8 mouse cellular contexts compared by ENCODE assay signal in the genomic region with DNA sequence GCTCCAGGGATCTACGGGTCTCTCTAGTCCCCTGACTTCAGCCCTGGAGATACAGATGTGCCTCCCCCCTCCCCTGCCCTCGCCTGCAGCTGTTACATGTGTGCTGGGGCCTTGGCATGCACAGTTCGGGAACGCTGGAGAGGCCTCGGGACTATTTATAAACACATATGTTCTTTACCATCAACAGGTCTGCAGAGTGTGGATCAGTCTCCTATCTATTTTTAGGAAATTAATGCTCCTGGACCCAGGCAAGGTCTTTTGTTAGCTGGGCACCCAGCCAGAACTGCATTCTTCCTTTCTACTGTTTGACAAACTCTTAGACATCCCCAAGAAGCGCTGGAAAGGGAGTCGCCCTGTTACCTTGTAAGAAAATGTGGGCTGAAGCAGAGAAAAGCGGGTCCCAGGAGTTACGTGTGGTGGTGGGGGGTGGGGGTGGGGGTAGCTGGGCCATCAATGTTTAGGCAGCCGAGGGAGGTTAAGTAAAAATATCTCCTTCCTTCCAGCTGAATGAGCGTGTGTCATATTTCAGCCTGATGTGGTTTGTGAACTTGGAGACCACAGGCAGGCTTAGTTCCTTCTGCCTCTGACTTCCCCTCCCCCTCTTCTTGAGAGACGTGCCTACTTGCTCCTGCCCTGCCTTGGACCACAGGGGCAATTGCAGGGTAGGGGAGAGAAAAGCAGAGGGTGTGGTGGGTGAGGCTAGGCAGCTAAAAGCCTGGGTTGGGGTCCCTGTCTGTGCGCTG. TPM values are rescaled to one million over a fixed set of nuclear protein-coding genes. Genes with fewer than 3 reads are reported as not detected.
DNase-seq lines count a peak whose midpoint lies in the region; ATAC-seq lines count a peak whose summit lies in the region.

No protein-coding gene starts in this region.

- peaks cover 49% of the 10 kb centered on the region for H3K4me1 ChIP-seq in kidney, embryonic 15.5 days
- H3K4me1 ChIP-seq in stomach, embryonic 14.5 days (ENCODE audit: control insufficient read depth, insufficient read depth, low read length): peaks cover 32% of the 10 kb centered on the region

- H3K27me3 ChIP-seq in kidney, embryonic 15.5 days: peaks cover 11% of the 10 kb centered on the region; the same call in 1 of the 2 replicates
- H3K27me3 ChIP-seq in stomach, embryonic 14.5 days (ENCODE audit: control insufficient read depth, insufficient read depth, low read length): no peaks in the 10 kb centered on the region

- H3K4me3 ChIP-seq in kidney, embryonic 15.5 days (replicated peaks): no peak overlapping the region
- no peak overlapping the region for H3K4me3 ChIP-seq in stomach, embryonic 14.5 days (ENCODE audit: low read depth, low read length)

- H3K27ac ChIP-seq in kidney, embryonic 15.5 days: peak overlapping the region; percentile 72
- H3K27ac ChIP-seq in stomach, embryonic 14.5 days (ENCODE audit: low read length): peak overlapping the region; percentile 87

- no peak for DNase-seq in kidney, adult 8-10 months
- DNase-seq in NIH3T3 (ENCODE audit: low read depth): peak; percentile 75
- DNase-seq in induced T-regulatory cell, adult 2 months (ENCODE audit: low read depth): peak; percentile 44
- DNase-seq in layer of hippocampus, postnatal 14 days (ENCODE audit: low spot score in 2 of 2): no peak
- DNase-seq in layer of hippocampus, adult 9-10 months (ENCODE audit: low spot score): no peak
- no peak for DNase-seq in cerebellum, adult 9-10 months

- H3K9me3 ChIP-seq in kidney, embryonic 15.5 days (replicated peaks): no peaks in the 10 kb centered on the region
- no peaks in the 10 kb centered on the region for H3K9me3 ChIP-seq in stomach, embryonic 14.5 days (ENCODE audit: control insufficient read depth, low read depth, low read length)

- WGBS in kidney, embryonic 15.5 days: 20% methylated on average over 13 of the region's 13 CpGs
- WGBS in stomach, embryonic 14.5 days: 22% methylated on average over 13 of the region's 13 CpGs

- H3K36me3 ChIP-seq in kidney, embryonic 15.5 days: no peaks in the 10 kb centered on the region
- H3K36me3 ChIP-seq in stomach, embryonic 14.5 days (ENCODE audit: control insufficient read depth, insufficient read depth, low read length): no peaks in the 10 kb centered on the region

- no peak overlapping the region for H3K9ac ChIP-seq in kidney, embryonic 15.5 days
- no peak overlapping the region for H3K9ac ChIP-seq in stomach, embryonic 14.5 days (replicated peaks; ENCODE audit: low read depth, low read length)

- ATAC-seq in kidney, embryonic 15.5 days (replicated peaks; ENCODE audit: low FRiP score): no peak
- ATAC-seq in stomach, embryonic 14.5 days (ENCODE audit: insufficient number of reproducible peaks, insufficient read depth, low FRiP score, low read depth): peak; percentile 15; the same call in 1 of the 2 replicates

- peak overlapping the region; percentile 28 for H3K4me2 ChIP-seq in kidney, embryonic 15.5 days
- peak overlapping the region; percentile 17 for H3K4me2 ChIP-seq in stomach, embryonic 14.5 days (replicated peaks; ENCODE audit: low read depth, low read length)

RNA-seq across cellular contexts. Expression of a gene that starts 3.3 kb away (rescaled TPM):
- 129 and 144 TPM in 2 replicates for polyA plus RNA-seq in kidney, embryonic 15.5 days (2015; fragmentation: Nextera tagmentation; extraction: Ambion mirVana)
- 204 and 219 TPM in 2 replicates for polyA plus RNA-seq in stomach, embryonic 14.5 days (2014; fragmentation: Nextera tagmentation; extraction: Ambion mirVana)
- total RNA-seq in layer of hippocampus, postnatal 14 days (2021): 10 to 100 TPM; 85.8 to 94.7 TPM

RNA-seq across cellular contexts. Expression of a gene that starts 58.6 kb away (rescaled TPM):
- polyA plus RNA-seq in kidney, embryonic 15.5 days (2015; fragmentation: Nextera tagmentation; extraction: Ambion mirVana): 342 and 349 TPM in 2 replicates
- polyA plus RNA-seq in stomach, embryonic 14.5 days (2014; fragmentation: Nextera tagmentation; extraction: Ambion mirVana): 314 and 322 TPM in 2 replicates
- total RNA-seq in layer of hippocampus, postnatal 14 days (2021): 100 to 1,000 TPM; 229 to 234 TPM

Comparison
In these comparisons a context has a peak if more than half of its experiments do, and no peak if none do; other contexts are left out.
1. DNase-seq: peak in NIH3T3 (single experiment) and induced T-regulatory cell, adult 2 months (single experiment); none in kidney, adult 8-10 months (0 of 2), layer of hippocampus, postnatal 14 days (0 of 2), layer of hippocampus, adult 9-10 months (single experiment) and cerebellum, adult 9-10 months (single experiment).